ENCODE assay signal across 8 mouse cellular contexts in genomic region chr7:102695358-102696125, GRCm38 (mm10). TPM values are rescaled to one million over a fixed set of nuclear protein-coding genes. Genes with fewer than 3 reads are reported as not detected.
DNase-seq lines count a peak whose midpoint lies in the region; ATAC-seq and TF ChIP-seq lines count a peak whose summit lies in the region.

Olfr557 (plus strand) TSS chr7:102695910.

- H3K4me1 ChIP-seq in forebrain, postnatal 0 days (ENCODE audit: insufficient read depth) = no peaks in the 10 kb centered on the region
- no peaks in the 10 kb centered on the region for H3K4me1 ChIP-seq in forebrain, embryonic 11.5 days (replicated peaks; ENCODE audit: control insufficient read depth, insufficient read depth, low read length)
- H3K4me1 ChIP-seq in midbrain, embryonic 11.5 days (ENCODE audit: control insufficient read depth, insufficient read depth, low read length) = no peaks in the 10 kb centered on the region
- no peaks in the 10 kb centered on the region for H3K4me1 ChIP-seq in midbrain, embryonic 15.5 days
- H3K4me1 ChIP-seq in lung, postnatal 0 days (ENCODE audit: insufficient read depth, low read depth, low read length) = no peaks in the 10 kb centered on the region

- H3K36me3 ChIP-seq in forebrain, postnatal 0 days (ENCODE audit: insufficient read depth) = no peaks in the 10 kb centered on the region
- H3K36me3 ChIP-seq in forebrain, embryonic 11.5 days (ENCODE audit: control insufficient read depth, insufficient read depth, low read length) = no peaks in the 10 kb centered on the region
- no peaks in the 10 kb centered on the region for H3K36me3 ChIP-seq in midbrain, embryonic 11.5 days (ENCODE audit: control insufficient read depth, insufficient read depth, low read length)
- H3K36me3 ChIP-seq in midbrain, embryonic 15.5 days (replicated peaks) = no peaks in the 10 kb centered on the region
- H3K36me3 ChIP-seq in lung, postnatal 0 days (ENCODE audit: insufficient read depth, low read length) = no peaks in the 10 kb centered on the region

- DNase-seq in forebrain, postnatal 0 days = peak; percentile 55
- DNase-seq in forebrain, embryonic 11.5 days (ENCODE audit: low spot score) = no peak
- DNase-seq in midbrain, embryonic 11.5 days (ENCODE audit: low spot score, missing footprints) = peak; percentile 85
- peak; percentile 66 for DNase-seq in ZHBTc4 (ENCODE audit: low read depth, low spot score)
- peak; percentile 8 for DNase-seq in fibroblast of lung, adult 2 months (ENCODE audit: low read depth)
- peak; percentile 53 for DNase-seq in lung, postnatal 0 days (ENCODE audit: low spot score)
- peak; percentile 11 to 15 for DNase-seq in thymus, postnatal 36 days

- WGBS in forebrain, postnatal 0 days = 81% methylated on average over 5 of the region's 5 CpGs
- WGBS in forebrain, embryonic 11.5 days = 82% methylated on average over 5 of the region's 5 CpGs
- WGBS in midbrain, embryonic 11.5 days = 82% methylated on average over 5 of the region's 5 CpGs
- WGBS in midbrain, embryonic 15.5 days = 81% methylated on average over 5 of the region's 5 CpGs
- 70% methylated on average over 5 of the region's 5 CpGs for WGBS in lung, postnatal 0 days

- no peak within 1 kb of the TSS for H3K4me3 ChIP-seq in forebrain, postnatal 0 days (ENCODE audit: low read depth, low read length)
- H3K4me3 ChIP-seq in forebrain, embryonic 11.5 days (ENCODE audit: low read depth, low read length) = no peak within 1 kb of the TSS
- no peak within 1 kb of the TSS for H3K4me3 ChIP-seq in midbrain, embryonic 11.5 days (ENCODE audit: low read depth, low read length)
- no peak within 1 kb of the TSS for H3K4me3 ChIP-seq in midbrain, embryonic 15.5 days
- H3K4me3 ChIP-seq in lung, postnatal 0 days (ENCODE audit: low read depth, low read length) = no peak within 1 kb of the TSS

- H3K9me3 ChIP-seq in forebrain, postnatal 0 days (ENCODE audit: low read length) = no peaks in the 10 kb centered on the region
- no peaks in the 10 kb centered on the region for H3K9me3 ChIP-seq in forebrain, embryonic 11.5 days (ENCODE audit: control insufficient read depth, low read length)
- no peaks in the 10 kb centered on the region for H3K9me3 ChIP-seq in midbrain, embryonic 11.5 days (ENCODE audit: control insufficient read depth, low read length)
- H3K9me3 ChIP-seq in midbrain, embryonic 15.5 days = no peaks in the 10 kb centered on the region
- no peaks in the 10 kb centered on the region for H3K9me3 ChIP-seq in lung, postnatal 0 days (ENCODE audit: low read length)

- peak; percentile 82 for TF ChIP-seq CTCF in forebrain, postnatal 0 days (IDR thresholded peaks at IDR 0.05; ENCODE audit: low read depth)
- peak; percentile 82 for TF ChIP-seq CTCF in lung, postnatal 0 days (IDR thresholded peaks at IDR 0.05)

- H3K27ac ChIP-seq in forebrain, postnatal 0 days (ENCODE audit: low read depth, low read length) = no peak within 1 kb of the TSS
- H3K27ac ChIP-seq in forebrain, embryonic 11.5 days (ENCODE audit: low read depth, low read length) = no peak within 1 kb of the TSS
- no peak within 1 kb of the TSS for H3K27ac ChIP-seq in midbrain, embryonic 11.5 days (ENCODE audit: low read depth, low read length)
- no peak within 1 kb of the TSS for H3K27ac ChIP-seq in midbrain, embryonic 15.5 days
- no peak within 1 kb of the TSS for H3K27ac ChIP-seq in lung, postnatal 0 days (ENCODE audit: low read length)

- no peak for ATAC-seq in forebrain, postnatal 0 days
- ATAC-seq in forebrain, embryonic 11.5 days (replicated peaks; ENCODE audit: low FRiP score) = no peak
- 0 out of 2 replicates have a peak, but pooled peaks have one; percentile 33 for ATAC-seq in midbrain, embryonic 11.5 days (ENCODE audit: low FRiP score)
- ATAC-seq in midbrain, embryonic 15.5 days (replicated peaks) = no peak
- no peak for ATAC-seq in lung, postnatal 0 days

- H3K9ac ChIP-seq in forebrain, postnatal 0 days = no peak within 1 kb of the TSS
- H3K9ac ChIP-seq in forebrain, embryonic 11.5 days (ENCODE audit: low read length) = no peak within 1 kb of the TSS
- no peak within 1 kb of the TSS for H3K9ac ChIP-seq in midbrain, embryonic 11.5 days (ENCODE audit: low read length)
- no peak within 1 kb of the TSS for H3K9ac ChIP-seq in midbrain, embryonic 15.5 days
- H3K9ac ChIP-seq in lung, postnatal 0 days (replicated peaks; ENCODE audit: low read depth) = no peak within 1 kb of the TSS

- H3K27me3 ChIP-seq in forebrain, postnatal 0 days (ENCODE audit: insufficient read depth, low read length) = no peaks in the 10 kb centered on the region
- no peaks in the 10 kb centered on the region for H3K27me3 ChIP-seq in forebrain, embryonic 11.5 days (ENCODE audit: control insufficient read depth, insufficient read depth, low read length)
- no peaks in the 10 kb centered on the region for H3K27me3 ChIP-seq in midbrain, embryonic 11.5 days (ENCODE audit: control insufficient read depth, insufficient read depth, low read length)
- H3K27me3 ChIP-seq in midbrain, embryonic 15.5 days (replicated peaks) = no peaks in the 10 kb centered on the region
- no peaks in the 10 kb centered on the region for H3K27me3 ChIP-seq in lung, postnatal 0 days (replicated peaks; ENCODE audit: insufficient read depth, low read length)

- no peak for TF ChIP-seq EP300 in lung, postnatal 0 days (IDR thresholded peaks at IDR 0.05)

- no peak within 1 kb of the TSS for H3K4me2 ChIP-seq in forebrain, postnatal 0 days (ENCODE audit: low read depth)
- H3K4me2 ChIP-seq in forebrain, embryonic 11.5 days (ENCODE audit: low read depth, low read length, severe bottlenecking) = no peak within 1 kb of the TSS
- no peak within 1 kb of the TSS for H3K4me2 ChIP-seq in midbrain, embryonic 11.5 days
- no peak within 1 kb of the TSS for H3K4me2 ChIP-seq in midbrain, embryonic 15.5 days
- no peak within 1 kb of the TSS for H3K4me2 ChIP-seq in lung, postnatal 0 days (replicated peaks; ENCODE audit: low read depth, low read length)

RNA-seq across cellular contexts. Expression of gene Olfr557, which starts in this region (rescaled TPM):
- not detected in 2 replicates for total RNA-seq in forebrain, postnatal 0 days (2014; rRNA removed)
- not detected in 2 replicates for polyA plus RNA-seq in forebrain, postnatal 0 days (2015; fragmentation: Nextera tagmentation; extraction: Ambion mirVana)
- polyA plus RNA-seq in forebrain, embryonic 11.5 days (2014; fragmentation: Nextera tagmentation; extraction: Ambion mirVana) = not detected in 2 replicates
- polyA plus RNA-seq in midbrain, embryonic 11.5 days (2014; fragmentation: Nextera tagmentation; extraction: Ambion mirVana) = not detected in 2 replicates
- not detected in 2 replicates for polyA plus RNA-seq in midbrain, embryonic 15.5 days (2015; fragmentation: Nextera tagmentation; extraction: Ambion mirVana)
- polyA plus RNA-seq in lung, postnatal 0 days (2015; fragmentation: Nextera tagmentation; extraction: Ambion mirVana) = not detected in 2 replicates

Comparison
In these comparisons a context has a peak if more than half of its experiments do, and no peak if none do; other contexts are left out.
1. Peak in DNase-seq in forebrain, postnatal 0 days; RNA of the gene not detected or under 1 TPM.
2. Peak in DNase-seq and ATAC-seq in midbrain, embryonic 11.5 days; RNA of the gene not detected or under 1 TPM.
3. Peak in DNase-seq in lung, postnatal 0 days; RNA of the gene not detected or under 1 TPM.